Mouse (Mus musculus): ENCODE results near the gene Hmcn1. TPM values are rescaled to one million over a fixed set of nuclear protein-coding genes. Genes with fewer than 3 reads are reported as not detected.

Gene Hmcn1
- polyA plus RNA-seq, 1 experiment from 2014 or later = 1.7 TPM

DNA sequence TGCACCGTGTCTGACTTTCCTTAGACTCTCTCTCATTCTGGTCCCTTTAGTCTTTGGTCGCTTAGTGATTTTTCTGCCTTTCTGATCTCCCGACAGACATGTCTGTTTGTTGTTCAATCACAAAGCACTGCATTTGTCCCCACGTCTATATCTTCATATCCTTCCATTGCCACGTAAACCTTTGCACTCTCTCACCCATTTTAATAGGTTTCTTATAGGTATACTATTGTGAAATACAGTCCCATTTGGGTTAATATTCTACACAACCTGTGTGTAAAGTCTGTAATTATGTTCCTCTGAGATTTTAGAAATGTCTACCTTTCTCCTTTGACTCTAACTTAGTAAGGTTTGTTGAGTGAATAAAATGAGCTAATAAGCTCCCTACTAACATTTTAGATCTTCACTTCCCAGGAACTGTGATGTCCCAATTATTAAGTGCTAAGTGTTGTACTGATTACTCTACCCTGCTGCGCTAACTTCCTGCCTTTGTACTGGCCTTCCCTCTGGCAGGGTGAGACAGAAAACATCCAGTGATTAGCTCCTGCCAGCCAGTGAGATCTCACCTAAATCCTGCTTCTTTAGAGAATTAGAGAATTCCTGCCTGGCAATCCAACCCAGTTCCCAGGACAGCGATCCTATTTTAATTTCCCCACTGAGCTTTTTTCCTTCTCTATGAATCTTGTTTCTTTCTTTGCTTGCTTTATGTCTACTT lies 250.7 kb downstream of the Hmcn1 start:
- no peak for ATAC-seq (ENCODE audit: insufficient read depth)
- no peaks in the 10 kb centered on the region for H3K9me3 ChIP-seq (replicated peaks)
- no peak overlapping the region for H3K27ac ChIP-seq (replicated peaks)
- no peak overlapping the region for H3K4me2 ChIP-seq
- 66% methylated on average over 7 of the region's 7 CpGs for WGBS (ENCODE audit: insufficient replicate concordance)
- no peaks in the 10 kb centered on the region for H3K36me3 ChIP-seq (replicated peaks)
- no peak overlapping the region for H3K4me3 ChIP-seq (replicated peaks)
- H3K4me1 ChIP-seq (replicated peaks) = no peaks in the 10 kb centered on the region
- H3K27me3 ChIP-seq = no peaks in the 10 kb centered on the region
- no peak overlapping the region for H3K9ac ChIP-seq

GRCm38 (mm10) chr1:150711438-150711837 lies 281.8 kb downstream of the Hmcn1 start:
- no peak overlapping the region for H3K27ac ChIP-seq (replicated peaks)
- no peaks in the 10 kb centered on the region for H3K36me3 ChIP-seq (replicated peaks)
- no peak overlapping the region for H3K9ac ChIP-seq
- H3K4me2 ChIP-seq = no peak overlapping the region
- H3K4me1 ChIP-seq (replicated peaks) = no peaks in the 10 kb centered on the region
- no peaks in the 10 kb centered on the region for H3K27me3 ChIP-seq
- no peak for ATAC-seq (ENCODE audit: insufficient read depth)
- H3K4me3 ChIP-seq (replicated peaks) = no peak overlapping the region
- WGBS (ENCODE audit: insufficient replicate concordance) = 63% methylated on average over 5 of the region's 5 CpGs
- H3K9me3 ChIP-seq (replicated peaks) = no peaks in the 10 kb centered on the region

GRCm38 (mm10) chr1:150706502-150706901 lies 286.7 kb downstream of the Hmcn1 start:
- Histone ChIP-seq H3K4me2 (no peak overlapping the region), H3K9ac (no peak overlapping the region), H3K9me3 (replicated peaks) (no peaks in the 10 kb centered on the region), H3K4me1 (replicated peaks) (no peaks in the 10 kb centered on the region), H3K4me3 (replicated peaks) (no peak overlapping the region), H3K27me3 (no peaks in the 10 kb centered on the region), H3K36me3 (replicated peaks) (no peaks in the 10 kb centered on the region), H3K27ac (replicated peaks) (no peak overlapping the region)
- 62% methylated on average over 4 of the region's 4 CpGs for WGBS (ENCODE audit: insufficient replicate concordance)
- ATAC-seq (ENCODE audit: insufficient read depth) = no peak

GRCm38 (mm10) chr1:150697749-150698148 lies 295.5 kb downstream of the Hmcn1 start:
- no peaks in the 10 kb centered on the region for H3K9me3 ChIP-seq (replicated peaks)
- no peaks in the 10 kb centered on the region for H3K36me3 ChIP-seq (replicated peaks)
- H3K4me2 ChIP-seq = no peak overlapping the region
- H3K9ac ChIP-seq = no peak overlapping the region
- WGBS (ENCODE audit: insufficient replicate concordance) = 58% methylated on average over 3 of the region's 3 CpGs
- no peaks in the 10 kb centered on the region for H3K4me1 ChIP-seq (replicated peaks)
- H3K4me3 ChIP-seq (replicated peaks) = no peak overlapping the region
- H3K27me3 ChIP-seq = no peaks in the 10 kb centered on the region
- no peak for ATAC-seq (ENCODE audit: insufficient read depth)
- H3K27ac ChIP-seq (replicated peaks) = no peak overlapping the region

DNA sequence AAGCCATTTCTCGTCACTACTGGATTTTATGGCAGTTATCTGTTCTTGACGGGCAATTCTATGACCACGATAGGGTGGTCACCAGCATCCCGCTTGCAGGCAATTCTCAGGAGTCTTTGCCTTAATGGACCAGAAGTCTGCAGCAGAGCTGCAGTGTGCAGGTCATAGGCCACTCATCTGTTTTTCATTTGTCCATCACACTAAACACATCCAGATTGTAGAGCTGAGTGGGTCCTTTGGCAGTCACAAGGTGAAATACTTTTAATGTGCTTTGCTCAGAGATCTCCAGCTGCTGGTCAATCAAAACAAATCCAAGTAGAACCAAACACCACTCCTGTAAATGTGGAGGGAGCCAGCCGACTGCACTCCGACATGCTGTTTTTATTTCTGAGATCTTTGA lies 311.2 kb downstream of the Hmcn1 start:
- no peak for ATAC-seq (ENCODE audit: insufficient read depth)
- Histone ChIP-seq H3K4me1 (replicated peaks) (no peaks in the 10 kb centered on the region), H3K9ac (no peak overlapping the region), H3K27ac (replicated peaks) (no peak overlapping the region), H3K27me3 (no peaks in the 10 kb centered on the region), H3K4me2 (no peak overlapping the region), H3K9me3 (replicated peaks) (no peaks in the 10 kb centered on the region), H3K36me3 (replicated peaks) (no peaks in the 10 kb centered on the region), H3K4me3 (replicated peaks) (no peak overlapping the region)
- 74% methylated on average over 6 of the region's 6 CpGs for WGBS (ENCODE audit: insufficient replicate concordance)

DNA sequence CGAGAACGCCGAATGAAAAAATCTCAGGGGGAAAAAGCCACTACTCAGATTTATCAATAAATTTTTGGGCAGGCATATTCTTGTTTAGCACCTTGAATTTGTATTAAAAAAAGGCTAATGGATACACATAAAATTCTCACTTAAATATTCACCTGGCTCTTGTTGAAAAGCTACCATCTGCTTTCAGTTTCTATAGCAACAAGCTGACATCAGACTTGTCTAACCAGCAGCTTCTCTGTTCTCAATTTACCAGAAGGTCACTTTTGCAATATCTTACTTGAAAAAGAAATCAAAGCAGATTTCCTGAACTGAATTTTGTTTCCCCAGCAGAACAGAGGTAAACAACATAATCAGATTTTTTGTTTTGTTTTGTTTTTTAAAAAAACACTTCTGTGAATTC lies 311.8 kb downstream of the Hmcn1 start:
- no peak overlapping the region for H3K4me3 ChIP-seq (replicated peaks)
- no peak overlapping the region for H3K27ac ChIP-seq (replicated peaks)
- no peaks in the 10 kb centered on the region for H3K4me1 ChIP-seq (replicated peaks)
- H3K9ac ChIP-seq = no peak overlapping the region
- ATAC-seq (ENCODE audit: insufficient read depth) = no peak
- WGBS (ENCODE audit: insufficient replicate concordance) = 78% methylated on average over 3 of the region's 3 CpGs
- H3K36me3 ChIP-seq (replicated peaks) = no peaks in the 10 kb centered on the region
- H3K9me3 ChIP-seq (replicated peaks) = no peaks in the 10 kb centered on the region
- no peaks in the 10 kb centered on the region for H3K27me3 ChIP-seq
- H3K4me2 ChIP-seq = no peak overlapping the region

DNA sequence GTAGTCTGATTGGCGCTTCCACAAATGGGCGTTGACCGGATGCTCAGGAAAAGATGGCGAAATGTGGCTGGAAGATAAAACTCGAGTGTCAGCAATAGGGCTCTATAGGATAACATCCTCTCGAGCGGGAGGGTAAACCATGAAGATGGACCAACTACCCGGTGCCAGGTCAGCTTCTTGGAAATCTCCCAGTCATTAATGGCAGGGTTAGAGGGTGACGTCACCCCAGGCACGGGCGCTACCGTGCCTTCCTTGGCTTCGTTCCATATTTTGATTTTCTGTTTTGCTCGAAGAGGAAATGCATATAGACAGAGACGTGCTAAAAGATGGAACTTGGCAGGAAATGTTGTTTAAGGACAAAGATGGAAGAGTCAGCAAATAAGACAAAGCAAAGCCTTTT lies 312.2 kb downstream of the Hmcn1 start:
- H3K27ac ChIP-seq (replicated peaks) = no peak overlapping the region
- no peaks in the 10 kb centered on the region for H3K27me3 ChIP-seq
- no peaks in the 10 kb centered on the region for H3K9me3 ChIP-seq (replicated peaks)
- no peak overlapping the region for H3K4me3 ChIP-seq (replicated peaks)
- H3K4me2 ChIP-seq = no peak overlapping the region
- WGBS (ENCODE audit: insufficient replicate concordance) = 65% methylated on average over 15 of the region's 15 CpGs
- H3K36me3 ChIP-seq (replicated peaks) = no peaks in the 10 kb centered on the region
- H3K4me1 ChIP-seq (replicated peaks) = no peaks in the 10 kb centered on the region
- H3K9ac ChIP-seq = no peak overlapping the region
- no peak for ATAC-seq (ENCODE audit: insufficient read depth)

DNA sequence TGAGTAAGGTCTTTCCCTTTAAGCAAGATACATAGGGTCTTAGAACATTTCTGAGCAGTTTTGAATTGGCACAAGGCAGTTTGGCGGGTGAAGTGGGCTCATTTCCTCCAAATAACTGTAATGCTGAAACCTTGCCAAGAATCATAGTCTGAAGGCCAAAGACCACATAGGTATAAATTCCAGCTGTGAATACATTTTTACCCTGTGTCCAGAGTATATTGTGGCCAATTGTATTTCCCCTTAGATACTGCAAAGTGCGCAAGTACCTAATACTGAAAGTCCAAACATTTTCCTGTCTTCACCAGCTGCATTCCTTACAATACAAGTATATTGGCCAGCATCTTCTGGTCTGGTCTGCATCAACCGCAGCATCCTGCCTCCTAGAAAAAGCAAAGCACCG lies 312.9 kb downstream of the Hmcn1 start:
- no peaks in the 10 kb centered on the region for H3K27me3 ChIP-seq
- WGBS (ENCODE audit: insufficient replicate concordance) = 71% methylated on average over 4 of the region's 4 CpGs
- no peaks in the 10 kb centered on the region for H3K4me1 ChIP-seq (replicated peaks)
- no peak overlapping the region for H3K4me3 ChIP-seq (replicated peaks)
- no peak overlapping the region for H3K27ac ChIP-seq (replicated peaks)
- no peak for ATAC-seq (ENCODE audit: insufficient read depth)
- H3K4me2 ChIP-seq = no peak overlapping the region
- H3K9me3 ChIP-seq (replicated peaks) = no peaks in the 10 kb centered on the region
- no peak overlapping the region for H3K9ac ChIP-seq
- H3K36me3 ChIP-seq (replicated peaks) = no peaks in the 10 kb centered on the region

DNA sequence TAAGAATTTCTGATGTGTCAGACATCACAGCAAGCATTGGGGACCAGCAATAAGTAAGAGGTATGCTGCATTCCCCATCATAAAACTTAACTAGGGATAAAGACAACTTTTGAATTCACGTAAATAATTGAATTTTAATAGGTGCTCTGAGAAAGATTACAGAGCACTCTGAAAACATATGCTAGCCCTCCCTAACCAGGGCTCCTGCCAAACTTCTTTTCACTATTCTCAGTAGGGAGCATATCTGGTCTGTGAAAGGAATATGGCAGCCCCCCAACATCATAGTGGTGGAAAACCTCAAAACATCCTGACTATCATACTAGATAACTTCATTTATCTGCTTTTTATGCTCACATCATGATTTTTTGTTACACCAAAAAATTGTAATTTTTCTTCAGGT lies 347.9 kb downstream of the Hmcn1 start:
- Histone ChIP-seq H3K27me3 (no peaks in the 10 kb centered on the region), H3K27ac (replicated peaks) (no peak overlapping the region), H3K4me2 (no peak overlapping the region), H3K9ac (no peak overlapping the region), H3K4me1 (replicated peaks) (no peaks in the 10 kb centered on the region), H3K36me3 (replicated peaks) (no peaks in the 10 kb centered on the region), H3K4me3 (replicated peaks) (no peak overlapping the region), H3K9me3 (replicated peaks) (no peaks in the 10 kb centered on the region)
- no peak for ATAC-seq (ENCODE audit: insufficient read depth)
- WGBS (ENCODE audit: insufficient replicate concordance) = 76% methylated on average over 1 of the region's 1 CpGs

DNA sequence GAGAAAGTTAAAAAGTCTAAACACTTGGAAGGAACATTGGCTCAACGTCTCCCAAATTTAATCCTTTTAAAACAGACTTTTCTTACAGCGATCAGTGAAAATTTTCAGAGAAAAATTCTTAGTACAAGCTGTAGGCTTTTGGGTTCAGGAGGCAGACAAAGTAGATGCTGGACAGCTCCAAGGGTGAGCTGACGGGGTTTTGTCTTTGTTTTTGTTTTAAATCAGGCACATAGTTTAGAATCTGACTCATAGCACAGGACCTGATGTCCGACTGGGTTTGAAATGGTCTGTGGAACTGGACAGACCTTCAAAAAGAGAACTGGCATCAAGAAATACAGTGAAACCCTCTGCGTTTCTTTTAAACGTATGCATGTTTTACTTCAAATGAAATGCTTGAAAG lies 353.7 kb downstream of the Hmcn1 start:
- 41% methylated on average over 6 of the region's 6 CpGs for WGBS (ENCODE audit: insufficient replicate concordance)
- Histone ChIP-seq H3K4me3 (replicated peaks) (no peak overlapping the region), H3K9me3 (replicated peaks) (no peaks in the 10 kb centered on the region), H3K4me2 (no peak overlapping the region), H3K9ac (no peak overlapping the region), H3K36me3 (replicated peaks) (no peaks in the 10 kb centered on the region), H3K27ac (replicated peaks) (no peak overlapping the region), H3K4me1 (replicated peaks) (no peaks in the 10 kb centered on the region), H3K27me3 (no peaks in the 10 kb centered on the region)
- no peak for ATAC-seq (ENCODE audit: insufficient read depth)

- Histone ChIP-seq H3K9me3 (replicated peaks) (no peaks in the 10 kb centered on the region), H3K4me3 (replicated peaks) (no peak overlapping the region), H3K4me1 (replicated peaks) (no peaks in the 10 kb centered on the region), H3K27me3 (no peaks in the 10 kb centered on the region), H3K4me2 (no peak overlapping the region), H3K27ac (replicated peaks) (no peak overlapping the region), H3K36me3 (replicated peaks) (no peaks in the 10 kb centered on the region), H3K9ac (no peak overlapping the region)
- no peak for ATAC-seq (ENCODE audit: insufficient read depth)
- WGBS (ENCODE audit: insufficient replicate concordance) = 47% methylated on average over 4 of the region's 4 CpGs
These were observed 360.7 kb downstream of the Hmcn1 start for GRCm38 (mm10) chr1:150632506-150632905.

DNA sequence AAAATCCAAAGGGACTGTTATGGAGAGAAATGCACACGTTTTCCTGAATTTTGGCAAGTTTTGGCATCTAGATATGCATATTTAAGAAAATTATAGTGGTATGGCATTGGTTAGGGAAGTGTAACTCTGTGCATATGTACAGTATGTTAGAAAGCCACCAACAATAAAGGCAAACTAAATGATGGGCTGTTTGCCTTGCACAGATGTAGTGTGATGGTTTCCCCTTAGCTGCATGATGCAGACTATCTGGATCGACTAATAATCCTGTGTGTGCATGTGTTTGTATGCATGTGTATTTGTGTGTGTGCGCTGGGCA lies 361.4 kb downstream of the Hmcn1 start:
- no peaks in the 10 kb centered on the region for H3K36me3 ChIP-seq (replicated peaks)
- no peak overlapping the region for H3K4me2 ChIP-seq
- H3K4me1 ChIP-seq (replicated peaks) = no peaks in the 10 kb centered on the region
- no peak overlapping the region for H3K9ac ChIP-seq
- H3K27ac ChIP-seq (replicated peaks) = no peak overlapping the region
- no peaks in the 10 kb centered on the region for H3K9me3 ChIP-seq (replicated peaks)
- no peaks in the 10 kb centered on the region for H3K27me3 ChIP-seq
- H3K4me3 ChIP-seq (replicated peaks) = no peak overlapping the region
- 67% methylated on average over 3 of the region's 3 CpGs for WGBS (ENCODE audit: insufficient replicate concordance)
- ATAC-seq (ENCODE audit: insufficient read depth) = no peak
